Mouse (Mus musculus) megakaryocyte, embryonic 14.5 days (primary cell): ENCODE results near the gene Rgs4.

Source experiments
- FLI1 ChIP-seq: IDR thresholded peaks from 2 replicates; pipeline ENCODE4 v1.6.1; 2012; ENCODE audit warnings: low read length, inconsistent platforms, mixed read lengths
- GATA1 ChIP-seq: IDR thresholded peaks from 3 replicates; pipeline ENCODE4 v1.6.1; 2012; ENCODE audit warnings: mixed read lengths, low read length, inconsistent platforms, borderline replicate concordance

- TF ChIP-seq GATA1 (no peak), FLI1 (no peak)
These were observed 16.8 kb downstream of the Rgs4 start for GRCm38 (mm10) chr1:169730599-169731100.
